Mouse (Mus musculus) erythroblast, embryonic 14.5 days (primary cell): ENCODE measurements around the gene Kcnj6.

ENCODE experiments used
- GATA1 ChIP-seq: IDR thresholded peaks from 2 replicates; pipeline ENCODE4 v1.6.1; 2012; ENCODE audit warnings: low read length, inconsistent platforms, mixed read lengths
- TAL1 ChIP-seq: IDR thresholded peaks from 3 replicates; pipeline ENCODE4 v1.6.1; 2012; ENCODE audit warnings: low read length, inconsistent platforms, mixed read lengths

- no peak for TF ChIP-seq GATA1
- no peak for TF ChIP-seq TAL1
These were observed 199.3 kb downstream of the Kcnj6 start for GRCm38 (mm10) chr16:94798241-94798640.
